Mouse (Mus musculus) embryonic facial prominence, embryonic 15.5 days (tissue): ENCODE data around the gene Spin2f. TPM values are rescaled to one million over a fixed set of nuclear protein-coding genes. Genes with fewer than 3 reads are reported as not detected.
"Not testable (repeated sequence)": the region's sequence is repeated elsewhere in the genome, so short reads cannot be mapped to it uniquely, and the experiment has no call there.

Experiments
- ATAC-seq: fragments of 200-750 bp; cut with Nextera tagmentation; 2 replicates; pipeline ENCODE4 v1.8.0; 2017; ENCODE audit warnings: low read depth, moderate TSS enrichment; ENCODE audit not compliant: insufficient number of reproducible peaks, low FRiP score, low TSS enrichment
- H3K27ac ChIP-seq: fragments of 300-500 bp; sonication (generic); replicated peaks from 2 replicates; pipeline ENCODE4 v1.5.1; 2015; ENCODE audit warnings: mild to moderate bottlenecking, inconsistent platforms
- H3K27me3 ChIP-seq: fragments of 300-500 bp; sonication (generic); 2 replicates; pipeline ENCODE4 v1.6.1; 2015; ENCODE audit warnings: inconsistent platforms
- H3K36me3 ChIP-seq: fragments of 300-500 bp; sonication (generic); 2 replicates; pipeline ENCODE4 v1.6.1; 2015; ENCODE audit warnings: mild to moderate bottlenecking, inconsistent platforms
- H3K4me1 ChIP-seq: fragments of 300-500 bp; sonication (generic); 2 replicates; pipeline ENCODE4 v1.6.1; 2015; ENCODE audit warnings: inconsistent platforms
- H3K4me2 ChIP-seq: fragments of 300-500 bp; sonication (generic); replicated peaks from 2 replicates; pipeline ENCODE4 v1.6.1; 2015; ENCODE audit warnings: mild to moderate bottlenecking, inconsistent platforms
- H3K4me3 ChIP-seq: fragments of 300-500 bp; sonication (generic); replicated peaks from 2 replicates; pipeline ENCODE4 v1.5.1; 2015; ENCODE audit warnings: mild to moderate bottlenecking, inconsistent platforms
- H3K9ac ChIP-seq: fragments of 300-500 bp; sonication (generic); 2 replicates; pipeline ENCODE4 v1.6.1; 2015; ENCODE audit warnings: inconsistent platforms
- H3K9me3 ChIP-seq: fragments of 300-500 bp; sonication (generic); replicated peaks from 2 replicates; pipeline ENCODE4 v1.6.1; 2016; ENCODE audit warnings: inconsistent platforms
- WGBS: fragments of 180-500 bp; shearing (Covaris S2); methylation state at CpG from one replicate; pipeline ENCODE4 v1.1.7; 2015; 5-methylcytosine and 5-hydroxymethylcytosine counted together
- polyA plus RNA-seq: library from polyadenylated mRNA; unstranded; fragments of >200 nt; fragmentation: Nextera tagmentation; extraction: Ambion mirVana; gene quantifications from 2 replicates; pipeline ENCODE4 v1.2.1, GENCODE M21; 2015

Gene Spin2f
- polyA plus RNA-seq = not detected in 2 replicates

- H3K27me3 ChIP-seq, ATAC-seq: not testable (repeated sequence)
Observed at GRCm38 (mm10) chrX:31253594-31253993, at the start of gene Spin2f. Gene Spin2f, plus strand, starts transcription at chrX:31253894.

GRCm38 (mm10) chrX:31212136-31212535 is 41.6 kb upstream of the Spin2f start:
- 85% methylated on average over 7 of the region's 7 CpGs for WGBS
- H3K4me2 ChIP-seq, H3K27ac ChIP-seq, H3K4me1 ChIP-seq, H3K9ac ChIP-seq, H3K4me3 ChIP-seq, H3K27me3 ChIP-seq, H3K36me3 ChIP-seq, ATAC-seq, H3K9me3 ChIP-seq: not testable (repeated sequence)

More at GRCm38 (mm10) chrX:31253594-31253993, at the start of gene Spin2f:
- not testable (repeated sequence) for H3K4me1 ChIP-seq, H3K4me3 ChIP-seq, H3K9ac ChIP-seq, H3K9me3 ChIP-seq, H3K36me3 ChIP-seq, H3K4me2 ChIP-seq, H3K27ac ChIP-seq
- 50% methylated on average over 1 of the region's 6 CpGs for WGBS

GRCm38 (mm10) chrX:31223536-31223935 is 30.2 kb upstream of the Spin2f start:
- not testable (repeated sequence) for H3K27me3 ChIP-seq, H3K9me3 ChIP-seq, ATAC-seq, H3K27ac ChIP-seq, H3K36me3 ChIP-seq, H3K4me3 ChIP-seq, H3K9ac ChIP-seq, H3K4me2 ChIP-seq, H3K4me1 ChIP-seq
- WGBS = 81% methylated on average over 9 of the region's 9 CpGs

GRCm38 (mm10) chrX:31235088-31235487 is 18.6 kb upstream of the Spin2f start:
- H3K4me3 ChIP-seq, H3K27ac ChIP-seq, H3K27me3 ChIP-seq, H3K9ac ChIP-seq, H3K4me2 ChIP-seq, H3K36me3 ChIP-seq, H3K4me1 ChIP-seq, ATAC-seq: not testable (repeated sequence)
- WGBS = 62% methylated on average over 4 of the region's 4 CpGs
- H3K9me3 ChIP-seq = peaks cover 15% of the 10 kb centered on the region

- not testable (repeated sequence) for H3K27ac ChIP-seq, H3K27me3 ChIP-seq, H3K4me3 ChIP-seq, H3K9me3 ChIP-seq, H3K36me3 ChIP-seq, H3K4me1 ChIP-seq, H3K9ac ChIP-seq, H3K4me2 ChIP-seq, ATAC-seq
- WGBS = 73% methylated on average over 3 of the region's 3 CpGs
Observed at GRCm38 (mm10) chrX:31241754-31242153, 11.9 kb upstream of the Spin2f start.

Other genes with a start within 250 kb of the Spin2f start
- not detected in 2 replicates for gene Btbd35f29, start 136.2 kb upstream of the Spin2f start, polyA plus RNA-seq
- not detected in 2 replicates for gene Btbd35f26, start 82.6 kb downstream of the Spin2f start, polyA plus RNA-seq
- not detected in 2 replicates for gene Btbd35f19, start 130.0 kb downstream of the Spin2f start, polyA plus RNA-seq